Mouse (Mus musculus) stomach, embryonic 15.5 days (tissue): ENCODE results near the gene Aifm1. TPM values are rescaled to one million over a fixed set of nuclear protein-coding genes. Genes with fewer than 3 reads are reported as not detected.

Source experiments
- ATAC-seq: fragments of 200-750 bp; cut with Nextera tagmentation; 2 replicates; pipeline ENCODE4 v1.8.0; 2017; ENCODE audit warnings: low read depth, moderate number of reproducible peaks, moderate TSS enrichment; ENCODE audit not compliant: insufficient read depth, low FRiP score
- H3K27ac ChIP-seq: fragments of 300-500 bp; sonication (generic); 2 replicates; pipeline ENCODE4 v1.5.1; 2015; ENCODE audit warnings: mild to moderate bottlenecking, inconsistent platforms
- H3K27me3 ChIP-seq: fragments of 300-500 bp; sonication (generic); replicated peaks from 2 replicates; pipeline ENCODE4 v1.6.1; 2015; ENCODE audit warnings: inconsistent platforms
- H3K36me3 ChIP-seq: fragments of 300-500 bp; sonication (generic); 2 replicates; pipeline ENCODE4 v1.6.1; 2015; ENCODE audit warnings: inconsistent platforms
- H3K4me1 ChIP-seq: fragments of 300-500 bp; sonication (generic); 2 replicates; pipeline ENCODE4 v1.6.1; 2015; ENCODE audit warnings: inconsistent platforms
- H3K4me2 ChIP-seq: fragments of 300-500 bp; sonication (generic); 2 replicates; pipeline ENCODE4 v1.6.1; 2015; ENCODE audit warnings: mild to moderate bottlenecking, inconsistent platforms
- H3K4me3 ChIP-seq: fragments of 300-500 bp; sonication (generic); replicated peaks from 2 replicates; pipeline ENCODE4 v1.5.1; 2015; ENCODE audit warnings: inconsistent platforms
- H3K9ac ChIP-seq: fragments of 300-500 bp; sonication (generic); 2 replicates; pipeline ENCODE4 v1.6.1; 2015; ENCODE audit warnings: inconsistent platforms
- H3K9me3 ChIP-seq: fragments of 300-500 bp; sonication (generic); 2 replicates; pipeline ENCODE4 v1.6.1; 2016; ENCODE audit warnings: inconsistent platforms
- WGBS: fragments of 180-500 bp; shearing (Covaris S2); methylation state at CpG from one replicate; pipeline ENCODE4 v1.1.7; 2015; 5-methylcytosine and 5-hydroxymethylcytosine counted together
- polyA plus RNA-seq: library from polyadenylated mRNA; unstranded; fragments of >200 nt; fragmentation: Nextera tagmentation; extraction: Ambion mirVana; gene quantifications from 2 replicates; pipeline ENCODE4 v1.2.1, GENCODE M21; 2015

The Aifm1 gene
- 73.3 and 89.2 TPM in 2 replicates for polyA plus RNA-seq

DNA sequence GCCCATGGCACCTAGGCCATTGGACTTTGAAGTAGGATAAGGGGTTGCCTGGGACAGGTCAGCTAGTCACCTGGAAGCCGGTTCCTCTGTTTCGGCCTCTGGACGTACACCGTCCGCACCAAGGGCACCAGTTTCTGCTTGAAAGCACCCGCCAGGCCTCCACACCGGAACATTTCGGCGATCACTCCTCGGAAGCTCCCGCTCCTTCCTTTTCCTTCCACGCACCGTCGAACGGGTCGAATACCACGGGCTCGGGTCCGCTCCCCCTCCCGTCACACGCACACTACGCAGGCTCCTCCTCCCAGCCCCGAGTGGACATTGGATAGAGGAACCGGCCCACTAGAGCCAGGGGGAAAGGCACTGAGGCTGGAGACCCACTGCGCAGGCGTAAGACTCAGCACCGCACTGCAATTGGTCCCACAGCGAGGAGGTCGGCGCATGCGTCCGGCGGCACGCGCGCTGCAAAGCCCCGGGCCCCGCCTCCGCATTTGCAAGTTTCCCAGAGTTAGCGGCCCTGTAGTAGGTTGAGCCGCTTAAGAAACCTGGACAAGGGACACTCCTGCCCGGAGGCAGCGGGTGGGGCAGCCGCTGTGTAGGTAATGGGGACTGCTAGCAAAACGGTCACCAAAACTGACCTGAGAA is at the start of gene Aifm1:
Aifm1 (minus strand) TSS at position 398 of the 642 bp plus-strand sequence.
- H3K27me3 ChIP-seq: no peaks in the 10 kb centered on the region
- no peaks in the 10 kb centered on the region; the same call in 1 of the 2 replicates for H3K4me1 ChIP-seq
- H3K36me3 ChIP-seq: no peaks in the 10 kb centered on the region
- H3K27ac ChIP-seq: no peak within 1 kb of the TSS
- peak within 1 kb of the TSS; percentile 17; the same call in 1 of the 2 replicates for H3K9ac ChIP-seq
- peak; percentile 98 for ATAC-seq
- H3K4me2 ChIP-seq: peak within 1 kb of the TSS; percentile 52
- WGBS: 18% methylated on average over 45 of the region's 45 CpGs
- peak within 1 kb of the TSS; percentile 53 for H3K4me3 ChIP-seq
- no peaks in the 10 kb centered on the region for H3K9me3 ChIP-seq

DNA sequence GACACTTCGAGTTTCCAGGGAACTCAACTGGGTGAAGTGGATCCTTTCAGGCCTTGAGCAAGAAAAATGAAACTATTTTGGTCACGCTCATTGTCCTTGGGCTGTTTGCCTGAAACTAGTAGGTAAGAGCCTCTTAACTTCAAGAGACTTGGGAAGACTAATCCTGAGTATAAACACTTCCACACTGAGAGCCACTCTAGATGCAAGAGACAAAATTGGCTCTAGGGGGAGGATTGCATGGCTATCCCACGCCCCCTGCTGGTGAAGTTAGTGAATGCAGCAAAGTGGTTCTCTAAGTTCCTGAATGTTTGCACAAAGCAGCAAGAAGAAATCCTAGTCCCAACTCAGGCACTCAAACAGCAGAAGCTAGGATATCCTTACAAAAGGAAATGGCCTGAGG is 18.8 kb upstream of the Aifm1 start:
- WGBS: 25% methylated on average over 3 of the region's 3 CpGs
- Histone ChIP-seq H3K4me2 (0 out of 2 replicates have a peak overlapping the region, but pooled peaks have one; percentile 16), H3K36me3 (no peaks in the 10 kb centered on the region), H3K4me1 (no peaks in the 10 kb centered on the region), H3K9me3 (no peaks in the 10 kb centered on the region), H3K27me3 (no peaks in the 10 kb centered on the region), H3K27ac (no peak overlapping the region), H3K9ac (no peak overlapping the region), H3K4me3 (no peak overlapping the region)
- ATAC-seq: no peak

- H3K4me1 ChIP-seq: no peaks in the 10 kb centered on the region
- 39% methylated on average over 2 of the region's 3 CpGs for whole genome bisulfite sequencing
- H3K9me3 ChIP-seq: no peaks in the 10 kb centered on the region
These were observed 13.1 kb upstream of the Aifm1 start for GRCm38 (mm10) chrX:48526435-48526834.

GRCm38 (mm10) chrX:48525866-48526265 is 12.5 kb upstream of the Aifm1 start:
- no peak; the same call in 1 of the 2 replicates for ATAC-seq
- H3K27me3 ChIP-seq: no peaks in the 10 kb centered on the region
- 62% methylated on average over 8 of the region's 8 CpGs for WGBS

More at GRCm38 (mm10) chrX:48526435-48526834, 13.1 kb upstream of the Aifm1 start:
- H3K27ac ChIP-seq: no peak overlapping the region
- H3K9ac ChIP-seq: no peak overlapping the region
- H3K4me3 ChIP-seq: no peak overlapping the region
- H3K4me2 ChIP-seq: no peak overlapping the region
- H3K36me3 ChIP-seq: no peaks in the 10 kb centered on the region
- no peak for ATAC-seq
- H3K27me3 ChIP-seq: no peaks in the 10 kb centered on the region

GRCm38 (mm10) chrX:48525332-48525731 is 12.0 kb upstream of the Aifm1 start:
- no peak overlapping the region for H3K9ac ChIP-seq
- H3K36me3 ChIP-seq: no peaks in the 10 kb centered on the region
- no peak overlapping the region for H3K27ac ChIP-seq
- no peak for ATAC-seq
- 67% methylated on average over 1 of the region's 1 CpGs for WGBS
- no peak overlapping the region for H3K4me3 ChIP-seq
- no peaks in the 10 kb centered on the region for H3K9me3 ChIP-seq
- no peaks in the 10 kb centered on the region for H3K4me1 ChIP-seq
- no peak overlapping the region for H3K4me2 ChIP-seq
- H3K27me3 ChIP-seq: no peaks in the 10 kb centered on the region

More at GRCm38 (mm10) chrX:48525866-48526265, 12.5 kb upstream of the Aifm1 start:
- Histone ChIP-seq H3K4me2 (no peak overlapping the region), H3K36me3 (no peaks in the 10 kb centered on the region), H3K4me1 (no peaks in the 10 kb centered on the region), H3K9ac (no peak overlapping the region), H3K9me3 (no peaks in the 10 kb centered on the region), H3K4me3 (no peak overlapping the region), H3K27ac (no peak overlapping the region)

- Histone ChIP-seq H3K36me3 (no peaks in the 10 kb centered on the region), H3K4me3 (no peak overlapping the region), H3K4me1 (no peaks in the 10 kb centered on the region), H3K27me3 (no peaks in the 10 kb centered on the region), H3K4me2 (no peak overlapping the region), H3K9me3 (no peaks in the 10 kb centered on the region), H3K27ac (no peak overlapping the region), H3K9ac (no peak overlapping the region)
- no peak for ATAC-seq
- 68% methylated on average over 3 of the region's 3 CpGs for WGBS
These were observed 10.1 kb upstream of the Aifm1 start for GRCm38 (mm10) chrX:48523512-48523911.

- 62% methylated on average over 3 of the region's 3 CpGs for WGBS
- H3K4me1 ChIP-seq: no peaks in the 10 kb centered on the region
- no peak overlapping the region for H3K4me2 ChIP-seq
- H3K27me3 ChIP-seq: no peaks in the 10 kb centered on the region
- H3K27ac ChIP-seq: no peak overlapping the region
- no peak for ATAC-seq
- no peaks in the 10 kb centered on the region for H3K9me3 ChIP-seq
- no peak overlapping the region for H3K4me3 ChIP-seq
- H3K9ac ChIP-seq: no peak overlapping the region
- no peaks in the 10 kb centered on the region for H3K36me3 ChIP-seq
These were observed 8.3 kb upstream of the Aifm1 start for GRCm38 (mm10) chrX:48521651-48522050.

- peak overlapping the region; percentile 25; the same call in 1 of the 2 replicates for H3K9ac ChIP-seq
- H3K27ac ChIP-seq: no peak overlapping the region
- no peaks in the 10 kb centered on the region for H3K36me3 ChIP-seq
- no peaks in the 10 kb centered on the region for H3K4me1 ChIP-seq
- H3K4me3 ChIP-seq: peak overlapping the region; percentile 45
- H3K9me3 ChIP-seq: no peaks in the 10 kb centered on the region
- peak overlapping the region; percentile 72 for H3K4me2 ChIP-seq
- 0 out of 2 replicates have a peak, but pooled peaks have one; percentile 15 for ATAC-seq
- 23% methylated on average over 20 of the region's 20 CpGs for WGBS
- H3K27me3 ChIP-seq: no peaks in the 10 kb centered on the region
These were observed 6.3 kb upstream of the Aifm1 start for GRCm38 (mm10) chrX:48519549-48520085.

GRCm38 (mm10) chrX:48518808-48519548 is 5.6 kb upstream of the Aifm1 start, which contains the start of gene Rab33a:
Rab33a (plus strand) TSS chrX:48519285.
- H3K4me3 ChIP-seq: peak within 1 kb of the TSS; percentile 45
- H3K9ac ChIP-seq: peak within 1 kb of the TSS; percentile 25; the same call in 1 of the 2 replicates
- no peaks in the 10 kb centered on the region for H3K27me3 ChIP-seq
- H3K27ac ChIP-seq: no peak within 1 kb of the TSS
- H3K4me1 ChIP-seq: no peaks in the 10 kb centered on the region; the same call in 1 of the 2 replicates
- 18% methylated on average over 33 of the region's 33 CpGs for WGBS
- H3K36me3 ChIP-seq: no peaks in the 10 kb centered on the region
- no peaks in the 10 kb centered on the region for H3K9me3 ChIP-seq
- peak; percentile 61; the same call in 1 of the 2 replicates for ATAC-seq
- H3K4me2 ChIP-seq: peak within 1 kb of the TSS; percentile 72

DNA sequence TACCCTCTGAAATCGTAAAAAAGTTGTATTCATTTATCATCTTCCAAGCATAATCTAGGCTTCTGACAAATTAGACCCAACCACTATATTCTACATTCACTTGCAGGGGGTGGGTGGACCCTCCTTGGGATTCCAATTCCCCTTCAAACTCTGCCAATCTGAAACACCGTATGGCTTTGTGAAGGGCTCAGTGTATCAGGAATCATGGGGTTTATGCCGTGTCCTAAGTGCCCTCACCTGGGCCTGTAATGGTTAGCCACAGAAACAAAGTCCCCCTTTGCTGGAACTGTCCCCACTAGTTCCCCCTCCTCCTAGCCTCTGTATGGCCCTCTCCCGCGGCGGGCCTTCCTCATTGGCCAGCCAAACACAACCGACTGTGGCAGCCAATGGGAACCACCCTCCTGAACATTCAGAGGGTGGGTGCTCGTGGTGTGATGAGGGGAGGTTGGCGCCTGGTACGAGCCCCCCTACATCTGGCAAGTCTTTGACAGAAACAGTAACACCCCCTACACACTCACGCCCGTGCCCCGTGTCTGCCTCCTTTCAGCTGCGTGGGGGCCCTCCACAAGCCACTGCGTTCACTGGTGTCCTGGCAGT is 4.9 kb upstream of the Aifm1 start:
- no peak overlapping the region for H3K9ac ChIP-seq
- 24% methylated on average over 15 of the region's 15 CpGs for WGBS
- peak overlapping the region; percentile 72 for H3K4me2 ChIP-seq

GRCm38 (mm10) chrX:48513824-48514223 is 461 bp upstream of the Aifm1 start:
- H3K27me3 ChIP-seq: no peaks in the 10 kb centered on the region
- 23% methylated on average over 13 of the region's 13 CpGs for WGBS
- H3K4me2 ChIP-seq: peak overlapping the region; percentile 52
- H3K4me3 ChIP-seq: peak overlapping the region; percentile 53
- no peaks in the 10 kb centered on the region; the same call in 1 of the 2 replicates for H3K4me1 ChIP-seq
- H3K9ac ChIP-seq: no peak overlapping the region
- no peaks in the 10 kb centered on the region for H3K36me3 ChIP-seq
- H3K9me3 ChIP-seq: no peaks in the 10 kb centered on the region
- no peak overlapping the region for H3K27ac ChIP-seq
- no peak for ATAC-seq

More for the DNA sequence above, 4.9 kb upstream of the Aifm1 start:
- Histone ChIP-seq H3K4me1 (no peaks in the 10 kb centered on the region; the same call in 1 of the 2 replicates), H3K36me3 (no peaks in the 10 kb centered on the region), H3K4me3 (peak overlapping the region; percentile 45), H3K9me3 (no peaks in the 10 kb centered on the region), H3K27ac (no peak overlapping the region), H3K27me3 (no peaks in the 10 kb centered on the region)
- peak; percentile 43; the same call in 1 of the 2 replicates for ATAC-seq
